Mouse (Mus musculus) thymus, postnatal 4 days (tissue): ENCODE results near the gene Gm9945.

Experiments used
- DNase-seq: peaks from one replicate; pipeline ENCODE4 v3.0.0; 2021

Gene Gm9945

DNA sequence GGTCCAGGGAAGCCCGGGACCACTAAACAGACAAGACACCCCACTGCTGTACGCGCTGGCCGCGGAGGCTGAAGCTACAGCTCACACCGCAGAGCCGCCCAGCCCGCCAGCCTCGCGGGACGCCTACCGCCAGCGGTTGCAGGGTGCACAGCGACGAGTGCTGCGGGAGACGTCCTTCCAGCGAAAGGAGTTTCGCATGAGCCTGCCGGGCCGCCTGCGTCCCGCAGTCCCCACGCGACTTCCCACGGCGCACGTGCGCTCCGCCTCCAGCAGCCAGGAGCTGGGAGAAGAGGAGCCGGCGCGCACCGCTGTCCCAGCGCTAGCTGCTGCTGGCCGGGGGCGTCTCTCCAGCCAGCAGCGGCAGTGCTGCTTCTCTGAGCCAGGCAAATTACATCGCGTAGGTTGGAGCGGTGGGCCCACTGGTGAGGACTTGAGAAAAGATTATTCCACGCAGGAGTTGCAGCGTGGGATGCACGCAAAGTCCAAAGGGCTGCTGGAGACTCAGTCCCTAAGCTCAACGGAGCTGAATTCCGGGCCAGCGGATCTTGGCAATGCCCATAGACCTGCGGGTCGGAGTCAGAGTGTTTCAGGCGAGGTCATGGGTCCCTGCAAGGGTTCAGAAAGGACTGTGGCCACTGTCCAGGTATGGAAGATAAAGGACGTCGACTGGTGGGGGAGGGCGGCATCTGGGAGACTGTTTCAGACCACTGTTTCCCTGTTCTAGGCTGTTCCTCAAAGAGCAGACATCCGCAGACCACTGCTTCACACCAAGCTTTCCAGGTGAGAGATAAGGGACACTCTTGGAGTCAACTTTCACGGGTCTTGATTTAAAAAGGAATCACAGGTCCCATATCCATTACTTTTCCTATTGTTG lies 16.2 kb upstream of the Gm9945 start:
- peak; percentile 40 for DNase-seq

DNA sequence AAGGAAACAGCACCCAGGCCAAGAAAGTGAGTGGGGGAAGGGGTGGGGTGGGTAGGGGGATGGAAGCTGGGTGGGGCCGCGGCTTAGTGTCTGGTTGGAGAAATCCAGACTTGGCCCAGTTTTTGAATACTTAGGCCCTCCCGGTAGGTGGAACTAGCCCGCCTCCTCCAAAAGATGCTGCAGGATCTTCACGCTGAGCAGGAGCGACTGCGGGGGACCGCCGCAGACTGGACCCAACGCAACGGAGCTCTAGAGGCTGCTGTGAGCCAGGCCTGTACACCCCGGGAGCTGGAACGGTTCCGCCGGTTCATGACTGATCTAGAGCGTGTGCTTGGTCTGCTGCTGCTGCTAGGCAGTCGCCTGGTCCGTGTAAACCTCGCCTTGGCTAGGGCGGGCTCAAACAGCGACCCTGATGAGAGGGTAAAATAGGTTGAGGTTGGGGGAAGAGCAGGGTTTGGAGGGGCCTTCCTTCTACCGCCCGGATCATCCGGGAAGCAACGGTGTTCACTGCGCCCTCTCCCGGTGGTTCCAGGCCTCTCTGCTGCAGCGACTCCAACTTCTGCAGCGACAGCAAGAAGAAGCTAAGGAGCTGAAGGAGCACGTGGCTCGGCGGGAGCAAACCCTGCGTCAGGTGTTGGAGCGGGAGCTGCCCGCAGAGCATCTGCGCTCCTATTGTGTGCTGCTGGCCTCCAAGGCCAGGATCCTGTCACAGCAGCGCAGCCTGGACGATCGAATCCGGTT lies 13.6 kb upstream of the Gm9945 start:
- peak; percentile 85 for DNase-seq

DNA sequence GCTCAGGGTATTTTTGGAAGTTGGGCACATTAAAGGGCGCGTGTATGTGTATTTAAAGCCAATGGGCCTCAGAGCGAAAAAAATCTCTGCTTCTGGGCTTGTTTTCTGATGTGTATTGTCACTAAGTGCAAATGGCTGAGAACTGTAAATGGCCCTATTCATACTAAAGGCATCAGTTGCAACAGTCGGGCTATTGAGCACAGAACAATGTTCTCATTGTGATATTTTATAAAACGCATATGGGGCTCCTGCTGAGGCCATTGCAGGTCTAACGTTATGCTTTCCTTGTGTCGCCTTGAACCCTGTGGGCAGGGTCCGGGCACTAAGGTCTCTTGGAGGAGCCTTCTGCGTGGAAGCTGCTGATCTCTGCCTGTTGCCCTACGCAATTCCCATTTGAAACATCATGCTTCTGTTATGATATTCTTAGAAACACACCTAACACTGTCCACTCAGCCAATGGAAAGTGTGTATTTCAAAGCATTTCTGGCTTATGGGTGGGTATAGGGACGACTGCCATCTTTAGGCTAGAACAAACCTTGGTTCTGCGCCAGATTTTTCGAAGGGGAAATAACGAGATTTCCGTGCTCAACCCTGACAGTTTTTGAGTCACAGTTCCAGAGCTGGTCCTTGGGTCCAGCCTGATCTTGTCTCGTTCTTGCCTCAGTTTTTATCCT lies 10.5 kb upstream of the Gm9945 start:
- no peak for DNase-seq

DNA sequence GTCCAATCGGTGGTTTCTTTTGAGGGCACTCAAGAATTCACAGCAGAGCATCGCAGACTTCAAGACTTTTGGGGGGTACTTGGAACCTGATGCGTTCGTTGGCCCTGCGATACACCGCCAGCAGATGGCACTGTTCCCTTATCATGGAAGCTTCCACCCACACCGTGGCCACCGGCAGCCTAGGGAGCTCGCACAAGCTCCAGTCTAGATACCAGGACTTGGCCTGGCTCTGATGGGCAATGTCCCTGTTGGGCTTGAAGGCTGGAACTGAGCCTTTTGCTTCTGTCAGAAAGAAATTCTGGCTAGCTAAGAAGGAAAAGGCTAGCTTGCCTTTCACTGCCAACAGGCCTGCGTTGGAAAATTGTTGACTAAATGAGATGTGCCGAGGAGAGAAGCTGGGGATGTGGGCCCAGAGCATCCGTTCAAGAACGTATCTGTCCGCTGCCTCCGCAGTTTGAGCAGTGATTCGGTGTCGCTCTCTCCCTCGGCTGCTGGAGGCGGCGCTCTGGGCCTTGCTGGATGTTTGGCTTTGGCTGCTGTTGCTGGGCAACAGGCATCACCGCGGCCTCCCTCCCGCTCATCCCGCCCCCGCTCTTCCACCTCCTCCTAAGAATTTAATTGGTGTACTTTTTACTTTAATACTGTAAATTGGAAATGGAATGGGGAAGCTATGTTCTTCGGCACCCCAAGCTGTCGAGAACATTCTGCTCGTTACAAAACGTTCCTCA lies 9.8 kb upstream of the Gm9945 start, which contains the start of gene Gm9837:
Gene Gm9837 (minus strand): TSS at position 512 of the 728 bp plus-strand sequence.
- peak; percentile 95 for DNase-seq

DNA sequence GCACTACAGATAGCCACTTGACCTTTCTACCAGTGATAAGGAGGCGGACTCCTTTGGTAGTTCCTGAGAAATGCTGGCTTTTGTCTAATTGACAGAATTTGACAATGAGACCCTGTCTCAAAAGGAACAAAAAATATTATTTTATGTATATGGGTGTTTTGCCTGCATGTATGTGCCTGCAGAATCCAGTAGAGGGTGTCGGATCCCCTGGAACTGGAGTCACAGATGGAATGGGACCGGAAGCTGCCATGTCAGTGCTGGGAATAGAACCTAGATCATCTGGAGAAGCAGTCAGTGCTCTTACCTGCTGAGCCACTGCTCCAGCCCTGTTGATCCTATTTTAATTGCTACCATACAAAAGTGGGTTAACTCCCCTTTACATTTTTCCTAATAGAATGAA lies 7.3 kb upstream of the Gm9945 start:
- DNase-seq: no peak

DNA sequence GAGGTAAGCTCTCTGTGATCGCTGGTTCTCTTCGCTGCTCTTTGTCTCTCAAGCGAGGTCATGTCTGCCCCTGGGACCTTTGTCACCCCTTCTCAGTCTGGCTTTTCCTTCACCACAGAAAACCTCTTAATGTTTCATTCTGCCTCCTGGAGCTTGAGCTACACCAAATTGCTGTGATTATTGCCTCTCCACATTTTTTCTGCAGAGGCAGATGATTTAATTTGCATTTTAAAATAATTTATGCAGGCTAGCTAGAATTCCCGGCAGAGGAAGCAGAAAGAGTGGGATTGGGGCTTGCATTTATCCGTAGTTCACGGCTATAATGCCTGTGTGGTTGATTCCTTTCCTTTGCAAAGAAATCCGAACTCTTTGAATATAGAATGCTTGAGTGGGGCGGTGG lies 4.3 kb upstream of the Gm9945 start:
- no peak for DNase-seq

DNA sequence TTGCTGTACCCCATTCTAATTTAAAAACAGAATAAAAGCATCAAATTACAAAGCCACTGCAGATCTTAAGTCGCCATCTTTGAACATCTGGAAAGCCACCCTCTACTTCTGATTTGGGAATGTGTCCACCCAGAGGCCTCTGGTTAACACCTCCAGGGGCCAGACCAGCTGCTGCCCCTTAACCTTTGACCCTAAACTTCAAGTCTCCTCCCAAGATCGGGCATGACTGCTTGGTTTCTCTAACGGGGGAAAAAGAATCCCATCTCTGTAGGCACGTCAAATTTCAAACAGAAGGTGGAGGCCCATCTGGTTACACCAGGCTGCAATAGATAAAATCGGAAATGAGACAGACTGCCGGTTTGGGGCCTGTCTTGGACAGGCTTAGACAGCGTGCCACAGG lies 2.1 kb upstream of the Gm9945 start:
- DNase-seq: no peak

DNA sequence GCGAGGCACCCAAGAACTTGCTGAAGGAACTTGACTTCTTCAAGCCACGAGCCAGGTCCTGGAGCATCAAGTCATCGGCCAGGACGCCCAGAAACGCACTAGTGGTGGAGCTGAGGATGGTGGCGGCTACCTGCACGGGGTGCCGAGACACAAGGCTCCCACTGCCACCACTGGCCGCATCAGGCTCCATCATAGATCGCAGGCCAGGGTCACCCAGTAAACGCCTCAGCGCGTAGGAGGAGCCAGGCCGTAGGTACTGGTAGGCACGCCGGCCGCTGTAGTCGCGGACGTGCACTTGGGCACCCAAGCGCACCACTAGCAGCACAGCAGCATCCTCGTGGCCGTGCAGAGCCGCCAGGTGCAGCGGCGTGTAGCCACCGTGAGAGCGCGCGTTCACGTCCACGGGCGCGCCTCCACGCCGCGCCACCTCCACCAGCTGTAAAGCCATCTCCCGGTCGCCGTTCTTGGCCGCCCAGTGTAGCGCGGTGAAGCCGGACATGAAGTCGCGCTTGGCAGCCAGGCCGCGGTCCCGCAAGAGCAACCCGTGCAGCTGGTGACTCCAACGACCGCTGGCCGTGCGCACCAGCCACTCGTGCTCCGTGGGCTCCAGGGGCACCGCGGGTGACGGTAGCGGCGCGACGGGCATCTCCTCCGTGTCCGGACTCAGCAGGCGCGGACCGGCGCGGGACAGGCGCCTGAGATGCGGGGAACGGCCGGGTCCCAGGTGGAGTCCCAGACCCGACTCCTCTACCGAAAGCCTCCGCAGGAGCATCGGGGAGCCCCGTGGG lies 1.4 kb upstream of the Gm9945 start:
- peak; percentile 27 for DNase-seq

DNA sequence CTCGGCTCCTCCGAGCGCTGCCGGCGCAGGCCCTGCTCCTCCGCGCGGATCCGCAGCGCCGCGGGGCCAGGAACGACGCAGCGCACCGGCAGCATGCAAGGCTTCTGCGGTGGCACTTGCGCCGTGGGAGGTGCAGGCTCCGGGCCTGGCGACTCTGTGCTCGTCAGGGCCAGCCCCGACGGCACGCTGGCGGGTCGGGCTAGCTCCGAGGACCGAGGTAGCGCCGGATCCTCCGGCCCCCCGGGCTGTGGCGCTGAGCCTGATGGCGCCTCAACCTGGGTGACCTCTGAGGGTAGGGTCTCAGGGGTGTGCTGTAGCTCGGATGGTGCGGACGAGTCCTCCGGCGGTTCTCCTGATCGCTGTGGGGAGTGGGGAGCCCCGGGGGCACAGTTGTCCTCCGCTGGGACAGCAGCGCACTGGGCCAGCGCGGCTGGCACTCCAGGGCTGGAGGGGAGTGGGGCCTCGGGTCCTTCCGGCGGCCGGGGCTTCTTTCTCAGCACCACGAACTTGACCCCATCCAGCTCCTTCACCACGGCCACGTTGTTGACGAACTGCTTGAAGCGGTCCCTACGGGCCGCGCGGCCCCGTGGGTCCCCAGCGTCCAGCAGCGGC lies 689 bp upstream of the Gm9945 start:
- peak; percentile 44 for DNase-seq

DNA sequence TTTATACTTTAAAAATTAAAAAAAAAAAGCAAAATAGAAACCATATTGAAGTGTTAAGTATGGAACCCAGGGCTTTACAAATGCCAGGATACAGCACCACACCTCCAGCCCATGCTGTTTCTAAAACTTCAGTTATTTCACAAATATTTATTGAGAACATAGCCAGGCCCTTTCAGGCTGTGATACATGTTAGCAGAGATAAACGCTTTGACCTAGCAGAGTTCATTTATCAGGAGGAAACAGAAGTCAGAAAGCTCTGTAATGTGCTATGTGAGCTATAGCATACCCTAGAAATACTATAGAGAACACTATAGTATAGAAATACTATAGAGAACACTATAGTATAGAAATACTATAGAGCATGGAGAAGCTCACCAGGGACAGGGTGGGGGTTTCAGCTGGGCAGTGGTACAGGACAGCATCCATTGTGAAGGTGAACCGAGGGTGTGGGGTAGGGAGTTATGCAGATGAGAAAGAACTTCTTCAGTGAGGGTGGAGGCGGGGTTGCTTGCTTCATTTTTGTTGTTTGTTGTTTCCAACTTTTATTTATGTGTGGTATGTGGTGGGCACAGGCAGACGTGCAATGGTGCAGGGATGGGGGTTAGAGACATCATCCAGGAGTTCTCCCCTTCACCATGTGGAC lies 1.2 kb downstream of the Gm9945 start:
- no peak for DNase-seq

DNA sequence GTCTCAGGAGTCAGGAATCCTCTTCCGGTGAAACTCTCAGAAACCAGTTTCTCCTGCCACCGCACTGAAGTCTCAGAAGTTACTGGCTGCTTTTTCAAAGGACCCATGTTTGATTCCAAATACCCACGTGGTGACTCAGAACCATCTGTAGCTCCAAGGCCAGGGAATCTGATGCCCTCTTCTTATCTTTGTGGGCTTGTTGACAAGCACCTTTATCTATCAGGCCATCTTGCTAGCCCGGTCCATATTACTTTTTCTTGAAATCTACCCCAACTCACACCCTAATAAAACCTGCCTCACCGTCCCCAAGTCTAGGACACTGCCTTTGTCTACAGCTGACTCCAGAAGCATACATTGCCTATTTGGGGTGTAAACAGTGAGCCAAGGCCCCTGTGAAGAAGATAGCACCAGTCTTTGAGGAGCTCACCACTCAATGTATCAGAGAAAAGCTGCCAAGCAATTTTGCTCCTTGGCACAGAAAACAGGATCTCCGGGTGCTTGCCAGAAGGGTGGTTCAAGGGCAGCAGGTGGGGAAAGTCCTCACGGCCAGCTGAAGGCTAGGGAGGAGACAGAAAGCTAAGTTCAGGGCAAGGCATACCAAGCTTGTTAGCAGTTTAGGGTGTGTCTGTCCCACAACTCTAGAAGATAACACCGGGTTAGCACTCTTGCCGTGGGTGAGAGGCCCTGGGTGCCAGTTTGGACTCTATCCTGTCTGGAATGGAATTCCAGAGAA lies 3.4 kb downstream of the Gm9945 start:
- DNase-seq: no peak

DNA sequence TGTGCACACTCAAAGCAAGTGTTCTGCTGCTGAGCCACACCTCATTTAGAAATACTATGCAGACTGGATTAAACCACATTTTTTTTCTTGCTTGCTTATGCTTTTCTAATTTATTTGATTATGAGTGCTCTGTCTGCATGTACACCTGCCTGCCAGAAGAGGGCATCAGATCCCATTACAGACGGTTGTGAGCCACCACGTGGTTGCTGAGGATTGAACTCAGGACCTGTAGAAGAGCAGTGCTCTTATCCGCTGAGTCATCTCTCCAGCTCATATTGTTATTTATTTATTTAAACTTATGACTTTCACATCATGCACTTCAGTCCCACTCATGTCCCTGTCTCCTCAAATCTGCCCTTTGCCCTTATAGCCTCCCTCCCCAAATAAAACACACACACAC lies 5.8 kb downstream of the Gm9945 start:
- DNase-seq: no peak

DNA sequence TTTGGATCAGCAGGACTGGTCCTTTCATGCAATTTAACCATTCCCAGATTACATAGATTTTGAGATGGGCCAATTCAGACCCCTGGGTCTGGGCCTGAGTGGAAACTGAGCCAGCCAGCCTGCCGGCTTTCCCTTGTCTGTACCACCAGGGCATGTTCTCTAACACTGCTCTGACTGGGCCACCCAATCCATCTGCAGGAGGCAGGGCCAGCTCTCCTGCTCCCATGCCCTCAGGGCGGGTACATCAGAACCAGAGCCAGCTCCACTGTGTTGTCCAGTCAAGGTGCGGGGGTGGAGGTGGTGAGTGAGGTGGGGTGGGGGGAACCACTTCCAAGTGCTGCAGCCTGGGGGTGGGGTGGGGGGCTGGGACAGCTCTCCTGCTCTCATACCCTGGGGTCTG lies 6.4 kb downstream of the Gm9945 start:
- no peak for DNase-seq

DNA sequence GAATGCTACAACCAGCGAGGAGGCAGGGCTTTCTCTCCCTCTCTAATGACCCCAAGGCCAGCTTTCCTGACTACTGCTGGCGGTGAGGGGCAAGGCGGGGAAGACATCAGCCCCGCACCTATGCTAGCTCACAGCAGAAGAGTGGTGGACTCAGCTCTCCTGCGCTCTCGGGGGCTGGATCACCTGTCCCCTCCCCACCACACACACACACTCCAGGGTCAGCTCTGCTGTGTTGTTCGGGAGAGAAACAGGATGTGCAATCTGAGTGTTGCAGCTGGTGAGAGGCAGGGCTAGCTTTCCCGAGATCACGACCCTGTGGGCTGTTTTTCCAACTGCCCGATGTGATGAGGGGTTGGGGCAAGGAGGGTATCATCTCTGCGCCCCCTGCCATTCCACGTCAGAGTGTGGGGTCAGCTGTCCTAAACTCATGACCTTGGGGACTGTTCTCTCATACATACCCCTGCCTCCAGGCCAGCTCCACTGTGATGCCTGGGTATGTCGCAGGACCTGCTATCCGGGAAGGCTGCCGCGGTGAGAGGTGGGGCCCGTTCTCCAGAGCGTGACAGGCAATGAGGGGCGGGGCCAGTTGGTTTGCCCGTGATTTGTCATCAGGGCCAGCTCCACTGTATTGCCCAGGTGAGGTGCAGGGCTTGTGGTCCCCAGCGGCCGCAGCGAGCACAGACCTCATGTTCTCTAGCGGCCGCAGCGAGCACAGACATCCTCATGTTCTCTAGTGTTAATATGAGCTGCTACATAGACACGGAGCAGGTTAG lies 7.0 kb downstream of the Gm9945 start:
- DNase-seq: peak; percentile 43

DNA sequence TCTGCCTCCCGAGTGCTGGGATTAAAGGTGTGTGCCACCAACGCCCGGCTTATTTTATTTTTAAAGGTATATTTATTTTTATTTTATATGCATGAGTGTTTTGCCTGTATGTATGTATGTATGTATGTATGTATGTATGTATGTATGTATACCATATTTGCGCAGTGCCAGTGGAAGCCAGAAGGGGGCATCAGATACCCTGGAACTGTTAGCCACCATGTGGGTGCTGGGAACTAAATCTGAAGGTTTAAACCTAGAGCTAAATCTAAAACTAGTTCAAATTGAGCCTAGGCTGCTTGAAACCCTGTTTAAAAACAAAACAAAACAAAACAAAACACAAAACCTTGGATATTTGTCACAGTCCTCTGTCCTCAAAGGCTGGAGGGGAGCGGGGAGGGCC lies 9.0 kb downstream of the Gm9945 start:
- DNase-seq: no peak

DNA sequence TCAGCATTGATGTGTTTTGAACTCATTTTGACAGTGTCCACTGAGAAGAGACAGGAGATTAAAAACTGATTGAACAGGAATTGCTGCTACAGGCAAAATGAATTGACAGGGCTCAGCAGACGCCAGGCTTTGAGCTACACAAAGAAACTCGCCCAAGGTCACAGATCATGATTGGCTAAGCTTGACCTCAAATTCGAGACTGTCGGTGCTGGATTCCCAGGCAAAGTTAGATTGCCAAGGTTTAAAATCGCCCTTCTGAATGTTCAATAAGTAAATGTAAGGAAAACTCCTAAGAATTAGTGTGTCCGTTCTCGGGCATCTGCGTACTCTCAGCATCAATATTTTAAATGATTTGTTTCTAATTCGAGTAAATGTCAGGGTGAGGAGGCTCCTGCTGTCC lies 9.5 kb downstream of the Gm9945 start:
- no peak for DNase-seq

DNA sequence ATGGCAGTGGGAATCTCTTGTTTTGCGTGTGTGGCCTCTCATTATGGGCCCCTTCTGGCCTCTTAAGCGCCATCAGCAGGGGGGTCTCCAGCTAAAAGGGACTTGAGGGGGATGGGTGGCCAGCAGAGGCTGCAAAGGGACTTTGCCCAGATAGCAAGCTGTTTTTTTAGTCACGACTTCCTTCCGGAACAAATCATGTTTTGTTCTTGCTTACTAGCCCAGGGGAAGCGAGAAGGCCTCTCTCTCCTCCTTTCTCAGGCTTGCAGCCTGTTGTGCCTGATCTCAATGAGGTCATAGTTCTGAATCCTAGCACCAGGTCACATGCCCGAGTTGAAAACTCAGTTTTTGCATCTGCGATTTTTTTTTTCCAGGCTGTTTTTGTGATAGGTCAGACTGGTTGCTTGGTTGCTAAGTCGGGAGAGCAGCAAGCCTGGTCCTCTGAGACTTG lies 12.0 kb downstream of the Gm9945 start:
- DNase-seq: no peak

DNA sequence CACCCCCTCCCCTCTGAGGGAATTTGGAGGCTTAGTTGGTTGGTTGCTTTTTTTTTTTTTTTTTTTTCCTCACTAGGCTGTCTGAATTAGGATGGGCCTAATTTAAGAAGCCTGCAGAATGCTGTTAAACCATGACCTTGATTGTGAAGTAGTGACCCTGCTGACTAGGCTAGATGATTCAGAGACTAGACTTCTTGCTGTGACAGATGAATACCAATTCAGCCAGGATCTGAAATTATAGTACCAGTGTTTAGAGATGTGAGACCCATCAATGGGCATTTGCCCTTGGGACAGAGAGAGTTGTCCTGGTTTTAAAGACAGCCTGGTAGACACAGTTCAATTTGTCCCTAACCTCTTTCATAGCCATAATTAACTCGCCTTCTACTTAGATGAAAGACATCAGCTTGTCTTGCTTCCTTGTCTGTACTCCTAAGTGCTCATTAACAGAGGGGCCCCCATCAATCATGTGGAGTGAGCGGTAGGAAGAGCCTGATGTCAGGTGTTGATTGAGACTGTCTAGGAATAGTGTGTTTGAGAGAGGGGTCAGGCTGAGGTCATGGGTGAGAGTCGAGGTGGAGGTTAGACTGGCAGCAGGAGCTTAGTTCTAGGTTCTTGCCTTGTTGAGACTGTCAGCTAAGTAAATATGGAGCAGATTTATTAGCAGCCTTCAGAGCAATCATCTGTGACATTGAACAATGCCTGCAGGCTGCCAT lies 13.4 kb downstream of the Gm9945 start:
- no peak for DNase-seq

DNA sequence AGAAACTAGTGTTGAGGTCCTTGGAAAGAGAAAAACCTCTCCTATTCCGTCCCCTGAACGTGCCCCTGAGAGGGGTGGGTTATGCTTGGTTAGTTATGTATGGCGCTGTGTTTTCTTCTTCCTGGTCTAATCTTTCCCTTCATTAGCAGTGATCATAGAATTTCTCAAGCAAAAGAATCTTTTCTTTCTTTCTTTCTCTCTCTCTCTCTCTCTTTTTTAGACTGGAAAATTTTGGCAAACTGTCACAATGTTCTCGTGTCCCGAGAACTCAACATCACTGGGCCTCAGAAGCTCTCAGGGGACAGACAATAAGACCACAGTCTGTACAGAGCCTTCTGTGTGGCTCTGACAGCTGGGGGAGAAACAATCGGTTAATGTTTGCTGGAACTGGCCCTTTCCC lies 15.5 kb downstream of the Gm9945 start:
- DNase-seq: no peak
